12 mouse cellular contexts compared by ENCODE assay signal in genomic region chr6:17177153-17177552, GRCm38 (mm10).
DNase-seq lines count a peak whose midpoint lies in the region; ATAC-seq and TF ChIP-seq lines count a peak whose summit lies in the region.
"Had no signal": no experiment of that assay in that cellular context is flagged by ENCODE, and none has a peak within 500 bp of the region (broad histone marks: within the 10 kb centered on the region; RNA-seq: fewer than 3 reads in every experiment).

No protein-coding gene starts in this region.

- DNase-seq in embryo, embryonic 10 days (ENCODE audit: low spot score): peak; percentile 12
- DNase-seq in embryo, embryonic 9.5 days (ENCODE audit: extremely low spot score): no peak
- peak; percentile 50 for DNase-seq in heart, postnatal 25 days (ENCODE audit: low spot score)
- no peak for DNase-seq in cerebellum, adult 11-12 months
- no peak for DNase-seq in thymus, adult 2 months
- no peak for DNase-seq in thymus, postnatal 0 days (ENCODE audit: low spot score)
- DNase-seq: cerebellum, adult 8-10 months; left cerebral cortex, postnatal 4 days had no signal

- peak overlapping the region; percentile 43 for H3K27ac ChIP-seq in bone marrow macrophage, adult 2 months (ENCODE audit: insufficient read depth, low read depth, low read length)
- peak overlapping the region; percentile 70 for H3K27ac ChIP-seq in lung, embryonic 15.5 days
- H3K27ac ChIP-seq in thymus, adult 2 months (ENCODE audit: control insufficient read depth, insufficient read depth, low read length): no peak overlapping the region
- H3K27ac ChIP-seq: midbrain, embryonic 15.5 days had no signal

- 0 out of 2 replicates have a peak overlapping the region, but pooled peaks have one; percentile 3 for H3K4me2 ChIP-seq in lung, embryonic 15.5 days
- H3K4me2 ChIP-seq: midbrain, embryonic 15.5 days had no signal

- no peak for TF ChIP-seq POLR2A in bone marrow macrophage, adult 2 months (IDR thresholded peaks at IDR 0.05; ENCODE audit: borderline replicate concordance, low read depth, low read length)
- no peak for TF ChIP-seq POLR2A in thymus, adult 2 months (IDR thresholded peaks at IDR 0.05; ENCODE audit: control insufficient read depth, extremely low read depth, insufficient read depth, low read length, poor library complexity)

- no peaks in the 10 kb centered on the region for H3K36me3 ChIP-seq in lung, embryonic 15.5 days
- H3K36me3 ChIP-seq in thymus, adult 2 months (ENCODE audit: control insufficient read depth, insufficient read depth, low read length): no peaks in the 10 kb centered on the region
- H3K36me3 ChIP-seq: midbrain, embryonic 15.5 days had no signal

- TF ChIP-seq CTCF in bone marrow macrophage, adult 2 months (IDR thresholded peaks at IDR 0.05; ENCODE audit: low read depth, low read length): no peak
- no peak for TF ChIP-seq CTCF in thymus, adult 2 months (IDR thresholded peaks at IDR 0.05; ENCODE audit: borderline replicate concordance, control insufficient read depth, extremely low read depth, insufficient read depth, low read length, poor library complexity)

- no peaks in the 10 kb centered on the region for H3K27me3 ChIP-seq in lung, embryonic 15.5 days
- H3K27me3 ChIP-seq in thymus, adult 2 months (ENCODE audit: control insufficient read depth, insufficient read depth, low read length): no peaks in the 10 kb centered on the region
- H3K27me3 ChIP-seq: midbrain, embryonic 15.5 days had no signal

- WGBS in lung, embryonic 15.5 days: 36% methylated on average over 7 of the region's 7 CpGs
- 58% methylated on average over 7 of the region's 7 CpGs for WGBS in thymus, adult 2 months

- peak; percentile 78; the same call in 1 of the 2 replicates for ATAC-seq in lung, embryonic 15.5 days (ENCODE audit: borderline replicate concordance, extremely low read depth, low FRiP score, low TSS enrichment)
- ATAC-seq: inflammation-experienced regulatory T-cells, adult 6 months; midbrain, embryonic 15.5 days had no signal

- no peaks in the 10 kb centered on the region for H3K9me3 ChIP-seq in lung, embryonic 15.5 days
- H3K9me3 ChIP-seq: midbrain, embryonic 15.5 days had no signal

- intact Hi-C loops in heart, postnatal 25 days (cut with DNase I): no loop called here

- H3K4me1 ChIP-seq in bone marrow macrophage, adult 2 months (ENCODE audit: control insufficient read depth, insufficient read depth, low read length): peaks cover 13% of the 10 kb centered on the region
- H3K4me1 ChIP-seq in lung, embryonic 15.5 days: peaks cover 15% of the 10 kb centered on the region; the same call in 1 of the 2 replicates
- no peaks in the 10 kb centered on the region for H3K4me1 ChIP-seq in thymus, adult 2 months (replicated peaks; ENCODE audit: control insufficient read depth, insufficient read depth, low read length)

- no peak overlapping the region for H3K9ac ChIP-seq in lung, embryonic 15.5 days
- H3K9ac ChIP-seq: midbrain, embryonic 15.5 days had no signal

- H3K4me3 ChIP-seq in bone marrow macrophage, adult 2 months (ENCODE audit: insufficient read depth, low read length): no peak overlapping the region
- H3K4me3 ChIP-seq in lung, embryonic 15.5 days: no peak overlapping the region
- H3K4me3 ChIP-seq in thymus, adult 2 months (ENCODE audit: control insufficient read depth, insufficient read depth, low read length): no peak overlapping the region
- H3K4me3 ChIP-seq: midbrain, embryonic 15.5 days had no signal

Comparison
In these comparisons a context has a peak if more than half of its experiments do, and no peak if none do; other contexts are left out.
1. DNase-seq: peak in embryo, embryonic 10 days (single experiment) and heart, postnatal 25 days (single experiment); none in embryo, embryonic 9.5 days (single experiment), cerebellum, adult 11-12 months (single experiment), thymus, adult 2 months (single experiment) and thymus, postnatal 0 days (single experiment).